Comparison of ENCODE assay signal across 12 mouse cellular contexts in genomic region chr11:71224614-71225013, GRCm38 (mm10). TPM values are rescaled to one million over a fixed set of nuclear protein-coding genes. Genes with fewer than 3 reads are reported as not detected.
A peak's percentile ranks its signal among the peaks of the same experiment; 100 is the strongest.
DNase-seq lines count a peak whose midpoint lies in the region; ATAC-seq and TF ChIP-seq lines count a peak whose summit lies in the region.
"Had no signal": no experiment of that assay in that cellular context is flagged by ENCODE, and none has a peak within 500 bp of the region (broad histone marks: within the 10 kb centered on the region; RNA-seq: fewer than 3 reads in every experiment).

No protein-coding gene starts in this region.

- no peaks in the 10 kb centered on the region for H3K9me3 ChIP-seq in heart, embryonic 11.5 days (replicated peaks; ENCODE audit: control insufficient read depth, low read length)
- H3K9me3 ChIP-seq: forebrain, embryonic 13.5 days; intestine, embryonic 15.5 days had no signal

- ATAC-seq in heart, embryonic 11.5 days (replicated peaks; ENCODE audit: insufficient number of reproducible peaks, low FRiP score, low TSS enrichment): no peak
- ATAC-seq: forebrain, embryonic 13.5 days; intestine, embryonic 15.5 days had no signal

- no peak overlapping the region for H3K4me3 ChIP-seq in heart, embryonic 11.5 days (ENCODE audit: low read depth, low read length)
- no peak overlapping the region for H3K4me3 ChIP-seq in left cerebral cortex, adult 2 months
- H3K4me3 ChIP-seq: forebrain, embryonic 13.5 days; heart, embryonic 13.5 days; intestine, embryonic 15.5 days had no signal

- no peak overlapping the region for H3K4me2 ChIP-seq in heart, embryonic 11.5 days
- H3K4me2 ChIP-seq: forebrain, embryonic 13.5 days; heart, embryonic 13.5 days; intestine, embryonic 15.5 days had no signal

- 55% methylated on average over 2 of the region's 2 CpGs for WGBS in heart, embryonic 11.5 days (ENCODE audit: insufficient replicate concordance)

- no peaks in the 10 kb centered on the region for H3K36me3 ChIP-seq in heart, embryonic 11.5 days (ENCODE audit: control insufficient read depth, insufficient read depth, low read length)
- H3K36me3 ChIP-seq: heart, embryonic 13.5 days; intestine, embryonic 15.5 days had no signal

- no peaks in the 10 kb centered on the region for H3K27me3 ChIP-seq in heart, embryonic 11.5 days (ENCODE audit: control insufficient read depth, insufficient read depth, low read length)
- H3K27me3 ChIP-seq: forebrain, embryonic 13.5 days; heart, embryonic 13.5 days; intestine, embryonic 15.5 days had no signal

- no peak overlapping the region for H3K9ac ChIP-seq in heart, embryonic 11.5 days (ENCODE audit: low read depth, low read length)
- H3K9ac ChIP-seq: forebrain, embryonic 13.5 days; heart, embryonic 13.5 days; intestine, embryonic 15.5 days had no signal

- H3K4me1 ChIP-seq in heart, embryonic 11.5 days (ENCODE audit: control insufficient read depth, insufficient read depth, low read length): no peaks in the 10 kb centered on the region
- H3K4me1 ChIP-seq: forebrain, embryonic 13.5 days; heart, embryonic 13.5 days; intestine, embryonic 15.5 days had no signal

- DNase-seq in heart, adult 18-20 months: peak; percentile 21 to 28
- no peak for DNase-seq in left cerebral cortex, adult 2 months (ENCODE audit: extremely low spot score in 1 of 2, low spot score in 2 of 2)
- DNase-seq in left cerebral cortex, adult 8-10 months (ENCODE audit: low spot score in 2 of 2): no peak
- DNase-seq in adrenal gland, adult 2 months: peak; percentile 56
- DNase-seq in induced T-regulatory cell, adult 2 months (ENCODE audit: low read depth): peak; percentile 14
- DNase-seq in cerebellum, postnatal 4 days (ENCODE audit: low spot score in 2 of 2): no peak
- no peak for DNase-seq in gastrocnemius, postnatal 14 days
- DNase-seq: right cerebral cortex, postnatal 25 days had no signal

- peak; percentile 11 for TF ChIP-seq CTCF in left cerebral cortex, adult 2 months (IDR thresholded peaks at IDR 0.05)

- intact Hi-C loops in left cerebral cortex, adult 2 months (cut with DNase I): no loop called here
- intact Hi-C loops in gastrocnemius, postnatal 14 days (cut with DNase I; ENCODE audit: low total_unique reads): no loop called here

- no peak overlapping the region for H3K27ac ChIP-seq in heart, embryonic 11.5 days (ENCODE audit: low read depth, low read length)
- H3K27ac ChIP-seq in left cerebral cortex, adult 2 months: no peak overlapping the region
- H3K27ac ChIP-seq: forebrain, embryonic 13.5 days; heart, embryonic 13.5 days; intestine, embryonic 15.5 days had no signal

RNA-seq across cellular contexts. Expression of gene Nlrp1b, which starts 5.9 kb away (rescaled TPM):
- total RNA-seq in heart, adult 18-20 months (2021): under 1 TPM; 0.08 to 0.12 TPM
- not detected in 2 replicates for polyA plus RNA-seq in heart, embryonic 11.5 days (2014; fragmentation: Nextera tagmentation; extraction: Ambion mirVana)
- under 1 TPM; 0.16 TPM for total RNA-seq in left cerebral cortex, adult 2 months (2021)
- total RNA-seq in left cerebral cortex, adult 8-10 months (2022): under 1 TPM; 0.21 to 0.64 (median 0.52) TPM
- under 1 TPM; 0.40 to 0.45 TPM for total RNA-seq in adrenal gland, adult 2 months (2021)
- polyA plus RNA-seq in adrenal gland, adult 2 months (2012; rRNA removed): 0.10 and 0.11 TPM in 2 replicates
- under 1 TPM; 0.08 to 0.11 TPM for total RNA-seq in gastrocnemius, postnatal 14 days (2021)
- polyA plus RNA-seq: forebrain, embryonic 13.5 days; heart, embryonic 13.5 days had no signal

Comparison
In these comparisons a context has a peak if more than half of its experiments do, and no peak if none do; other contexts are left out.
1. DNase-seq: peak in heart, adult 18-20 months (2 of 2), adrenal gland, adult 2 months (single experiment) and induced T-regulatory cell, adult 2 months (single experiment); none in left cerebral cortex, adult 2 months (0 of 2), left cerebral cortex, adult 8-10 months (0 of 2), cerebellum, postnatal 4 days (0 of 2) and gastrocnemius, postnatal 14 days (single experiment).